ENCODE assay signal across 8 mouse cellular contexts in the genomic region with DNA sequence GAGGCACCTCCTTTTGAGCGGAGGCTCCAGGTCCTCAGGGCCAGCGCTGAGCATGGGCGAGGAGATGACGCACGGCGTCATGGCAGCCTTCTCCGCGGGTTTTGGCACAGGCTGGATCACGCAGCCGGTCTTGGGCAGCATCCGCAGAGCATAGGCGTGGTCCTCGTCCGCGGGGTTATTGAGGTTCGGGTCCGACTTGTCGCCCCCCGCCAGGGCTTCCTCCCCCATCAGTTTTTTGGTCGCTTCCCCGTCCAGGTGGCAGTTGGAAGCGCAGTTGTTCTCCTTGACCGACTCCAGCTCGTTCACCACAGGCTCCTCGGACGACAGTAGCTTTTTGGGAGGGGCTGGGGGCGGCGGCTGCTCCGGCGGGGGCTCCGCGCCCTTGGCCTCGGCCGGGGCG.
DNase-seq lines count a peak whose midpoint lies in the region; ATAC-seq and TF ChIP-seq lines count a peak whose summit lies in the region.

No protein-coding gene starts in this region.

- DNase-seq in kidney, postnatal 14 days: no peak
- DNase-seq in cerebellum, adult 11-12 months: peak; percentile 78
- DNase-seq in forebrain, postnatal 0 days: peak; percentile 34
- DNase-seq in midbrain, embryonic 11.5 days (ENCODE audit: low spot score, missing footprints): peak; percentile 89
- DNase-seq in thymus, adult 18-20 months: no peak
- no peak for DNase-seq in right cerebral cortex, postnatal 25 days
- DNase-seq in gastrocnemius, postnatal 36 days: no peak

- H3K9ac ChIP-seq in kidney, embryonic 16.5 days (replicated peaks; ENCODE audit: low read length): peak overlapping the region; percentile 68
- H3K9ac ChIP-seq in forebrain, postnatal 0 days: peak overlapping the region; percentile 60
- H3K9ac ChIP-seq in midbrain, embryonic 11.5 days (ENCODE audit: low read length): peak overlapping the region; percentile 58

- H3K4me3 ChIP-seq in kidney, embryonic 16.5 days (ENCODE audit: low read length): peak overlapping the region; percentile 60
- peak overlapping the region; percentile 45 for H3K4me3 ChIP-seq in forebrain, postnatal 0 days (ENCODE audit: low read depth, low read length)
- H3K4me3 ChIP-seq in midbrain, embryonic 11.5 days (ENCODE audit: low read depth, low read length): peak overlapping the region; percentile 48

- 7% methylated on average over 35 of the region's 35 CpGs for WGBS in kidney, embryonic 16.5 days
- WGBS in forebrain, postnatal 0 days: 14% methylated on average over 35 of the region's 35 CpGs
- WGBS in midbrain, embryonic 11.5 days: 3% methylated on average over 35 of the region's 35 CpGs

- peak; percentile 41; the same call in 1 of the 2 replicates for ATAC-seq in kidney, embryonic 16.5 days (ENCODE audit: low FRiP score, low TSS enrichment)
- ATAC-seq in forebrain, postnatal 0 days: no peak
- peak; percentile 25; the same call in 1 of the 2 replicates for ATAC-seq in midbrain, embryonic 11.5 days (ENCODE audit: low FRiP score)

- peaks cover 17% of the 10 kb centered on the region for H3K4me1 ChIP-seq in kidney, embryonic 16.5 days (ENCODE audit: insufficient read depth, low read length)
- 0 out of 2 replicates have a peak, but pooled peaks cover 9% of the 10 kb centered on the region for H3K4me1 ChIP-seq in forebrain, postnatal 0 days (ENCODE audit: insufficient read depth)
- H3K4me1 ChIP-seq in midbrain, embryonic 11.5 days (ENCODE audit: control insufficient read depth, insufficient read depth, low read length): peaks cover 10% of the 10 kb centered on the region

- H3K27ac ChIP-seq in kidney, embryonic 16.5 days (ENCODE audit: low read length): no peak overlapping the region
- H3K27ac ChIP-seq in forebrain, postnatal 0 days (ENCODE audit: low read depth, low read length): 0 out of 2 replicates have a peak overlapping the region, but pooled peaks have one; percentile 9
- H3K27ac ChIP-seq in midbrain, embryonic 11.5 days (ENCODE audit: low read depth, low read length): no peak overlapping the region

- peaks cover 51% of the 10 kb centered on the region for H3K27me3 ChIP-seq in kidney, embryonic 16.5 days (ENCODE audit: insufficient read depth, low read length)
- H3K27me3 ChIP-seq in forebrain, postnatal 0 days (ENCODE audit: insufficient read depth, low read length): no peaks in the 10 kb centered on the region
- H3K27me3 ChIP-seq in midbrain, embryonic 11.5 days (ENCODE audit: control insufficient read depth, insufficient read depth, low read length): peaks cover 30% of the 10 kb centered on the region

- H3K4me2 ChIP-seq in kidney, embryonic 16.5 days (replicated peaks; ENCODE audit: low read depth, low read length): peak overlapping the region; percentile 100
- peak overlapping the region; percentile 91 for H3K4me2 ChIP-seq in forebrain, postnatal 0 days (ENCODE audit: low read depth)
- peak overlapping the region; percentile 98 for H3K4me2 ChIP-seq in midbrain, embryonic 11.5 days

- intact Hi-C loops in gastrocnemius, postnatal 36 days (cut with DNase I): no loop called here

- H3K9me3 ChIP-seq in kidney, embryonic 16.5 days (ENCODE audit: low read length): no peaks in the 10 kb centered on the region
- H3K9me3 ChIP-seq in forebrain, postnatal 0 days (ENCODE audit: low read length): no peaks in the 10 kb centered on the region
- H3K9me3 ChIP-seq in midbrain, embryonic 11.5 days (ENCODE audit: control insufficient read depth, low read length): no peaks in the 10 kb centered on the region

- no peaks in the 10 kb centered on the region for H3K36me3 ChIP-seq in kidney, embryonic 16.5 days (ENCODE audit: insufficient read depth, low read length)
- peaks cover 9% of the 10 kb centered on the region; the same call in 1 of the 2 replicates for H3K36me3 ChIP-seq in forebrain, postnatal 0 days (ENCODE audit: insufficient read depth)
- no peaks in the 10 kb centered on the region for H3K36me3 ChIP-seq in midbrain, embryonic 11.5 days (ENCODE audit: control insufficient read depth, insufficient read depth, low read length)

- no peak for TF ChIP-seq CTCF in forebrain, postnatal 0 days (IDR thresholded peaks at IDR 0.05; ENCODE audit: low read depth)

Comparison
In these comparisons a context has a peak if more than half of its experiments do, and no peak if none do; other contexts are left out.
1. DNase-seq: peak in cerebellum, adult 11-12 months (single experiment), forebrain, postnatal 0 days (single experiment) and midbrain, embryonic 11.5 days (single experiment); none in kidney, postnatal 14 days (single experiment), thymus, adult 18-20 months (0 of 2), right cerebral cortex, postnatal 25 days (single experiment) and gastrocnemius, postnatal 36 days (0 of 2).
2. Peak in every context shown above with its lines, with median percentiles within 50 percentile points of each other: H3K4me2 ChIP-seq, H3K4me3 ChIP-seq and H3K9ac ChIP-seq.